Mouse (Mus musculus): Measurements from ENCODE around the gene Krt81. TPM values are rescaled to one million over a fixed set of nuclear protein-coding genes. Genes with fewer than 3 reads are reported as not detected.

Krt81 gene
- polyA plus RNA-seq, 1 experiment from 2014 or later, result not detected

- H3K27me3 ChIP-seq (ENCODE audit: control insufficient read depth, insufficient read depth, low read length), result no peaks in the 10 kb centered on the region
- ATAC-seq (ENCODE audit: low FRiP score) (no peak), DNase-seq (ENCODE audit: low spot score) (no peak)
- no peak overlapping the region for H3K27ac ChIP-seq (ENCODE audit: low read depth, low read length)
- no peaks in the 10 kb centered on the region for H3K9me3 ChIP-seq (ENCODE audit: control insufficient read depth, low read length)
- H3K4me1 ChIP-seq (replicated peaks; ENCODE audit: control insufficient read depth, insufficient read depth, low read length), result no peaks in the 10 kb centered on the region
- no peak overlapping the region for H3K4me2 ChIP-seq (replicated peaks; ENCODE audit: low read depth, low read length)
- 79% methylated on average over 11 of the region's 11 CpGs for WGBS
- no peak overlapping the region for H3K4me3 ChIP-seq (ENCODE audit: low read depth, low read length)
- no peaks in the 10 kb centered on the region for H3K36me3 ChIP-seq (ENCODE audit: control insufficient read depth, insufficient read depth, low read length)
- H3K9ac ChIP-seq (ENCODE audit: low read depth, low read length), result no peak overlapping the region
Measured at GRCm38 (mm10) chr15:101485911-101486635, 22.5 kb upstream of the Krt81 start.

GRCm38 (mm10) chr15:101484939-101485338, 21.4 kb upstream of the Krt81 start:
- no peak overlapping the region for H3K4me2 ChIP-seq (replicated peaks; ENCODE audit: low read depth, low read length)
- WGBS, result 93% methylated on average over 1 of the region's 1 CpGs
- no peaks in the 10 kb centered on the region for H3K36me3 ChIP-seq (ENCODE audit: control insufficient read depth, insufficient read depth, low read length)
- no peak overlapping the region for H3K4me3 ChIP-seq (ENCODE audit: low read depth, low read length)
- no peaks in the 10 kb centered on the region for H3K4me1 ChIP-seq (replicated peaks; ENCODE audit: control insufficient read depth, insufficient read depth, low read length)
- no peak overlapping the region for H3K27ac ChIP-seq (ENCODE audit: low read depth, low read length)
- no peaks in the 10 kb centered on the region for H3K27me3 ChIP-seq (ENCODE audit: control insufficient read depth, insufficient read depth, low read length)
- no peak for ATAC-seq (ENCODE audit: low FRiP score)
- no peaks in the 10 kb centered on the region for H3K9me3 ChIP-seq (ENCODE audit: control insufficient read depth, low read length)
- H3K9ac ChIP-seq (ENCODE audit: low read depth, low read length), result no peak overlapping the region
- no peak for DNase-seq (ENCODE audit: low spot score)

- Histone ChIP-seq H3K9me3 (ENCODE audit: control insufficient read depth, low read length) (no peaks in the 10 kb centered on the region), H3K4me1 (replicated peaks; ENCODE audit: control insufficient read depth, insufficient read depth, low read length) (peaks cover 7% of the 10 kb centered on the region), H3K4me3 (ENCODE audit: low read depth, low read length) (no peak overlapping the region), H3K27ac (ENCODE audit: low read depth, low read length) (no peak overlapping the region), H3K9ac (ENCODE audit: low read depth, low read length) (no peak overlapping the region), H3K4me2 (replicated peaks; ENCODE audit: low read depth, low read length) (no peak overlapping the region), H3K36me3 (ENCODE audit: control insufficient read depth, insufficient read depth, low read length) (no peaks in the 10 kb centered on the region), H3K27me3 (ENCODE audit: control insufficient read depth, insufficient read depth, low read length) (peaks cover 3% of the 10 kb centered on the region; the same call in 1 of the 2 replicates)
- ATAC-seq (ENCODE audit: low FRiP score) (no peak), DNase-seq (ENCODE audit: low spot score) (no peak)
- 88% methylated on average over 1 of the region's 1 CpGs for WGBS
Measured at GRCm38 (mm10) chr15:101483646-101484045, 20.1 kb upstream of the Krt81 start.

- Histone ChIP-seq H3K27ac (ENCODE audit: low read depth, low read length) (no peak overlapping the region), H3K27me3 (ENCODE audit: control insufficient read depth, insufficient read depth, low read length) (peaks cover 4% of the 10 kb centered on the region; the same call in 1 of the 2 replicates), H3K9ac (ENCODE audit: low read depth, low read length) (no peak overlapping the region), H3K4me3 (ENCODE audit: low read depth, low read length) (no peak overlapping the region), H3K4me1 (replicated peaks; ENCODE audit: control insufficient read depth, insufficient read depth, low read length) (peaks cover 7% of the 10 kb centered on the region), H3K9me3 (ENCODE audit: control insufficient read depth, low read length) (no peaks in the 10 kb centered on the region), H3K36me3 (ENCODE audit: control insufficient read depth, insufficient read depth, low read length) (no peaks in the 10 kb centered on the region), H3K4me2 (replicated peaks; ENCODE audit: low read depth, low read length) (no peak overlapping the region)
- 35% methylated on average over 4 of the region's 4 CpGs for WGBS
- DNase-seq (ENCODE audit: low spot score), result no peak
- no peak for ATAC-seq (ENCODE audit: low FRiP score)
Measured at GRCm38 (mm10) chr15:101482056-101482455, 18.5 kb upstream of the Krt81 start.

GRCm38 (mm10) chr15:101479666-101480060, 16.1 kb upstream of the Krt81 start:
- H3K4me2 ChIP-seq (replicated peaks; ENCODE audit: low read depth, low read length), result peak overlapping the region; percentile 67
- H3K36me3 ChIP-seq (ENCODE audit: control insufficient read depth, insufficient read depth, low read length), result no peaks in the 10 kb centered on the region
- peak overlapping the region; percentile 24 for H3K4me3 ChIP-seq (ENCODE audit: low read depth, low read length)
- DNase-seq (ENCODE audit: low spot score), result peak; percentile 49
- H3K27ac ChIP-seq (ENCODE audit: low read depth, low read length), result no peak overlapping the region
- 31% methylated on average over 11 of the region's 11 CpGs for WGBS
- H3K4me1 ChIP-seq (replicated peaks; ENCODE audit: control insufficient read depth, insufficient read depth, low read length), result peaks cover 7% of the 10 kb centered on the region
- no peaks in the 10 kb centered on the region for H3K9me3 ChIP-seq (ENCODE audit: control insufficient read depth, low read length)
- ATAC-seq (ENCODE audit: low FRiP score), result no peak
- H3K27me3 ChIP-seq (ENCODE audit: control insufficient read depth, insufficient read depth, low read length), result peaks cover 4% of the 10 kb centered on the region; the same call in 1 of the 2 replicates
- H3K9ac ChIP-seq (ENCODE audit: low read depth, low read length), result peak overlapping the region; percentile 50; the same call in 1 of the 2 replicates

- Histone ChIP-seq H3K4me2 (replicated peaks; ENCODE audit: low read depth, low read length) (peak overlapping the region; percentile 67), H3K27me3 (ENCODE audit: control insufficient read depth, insufficient read depth, low read length) (peaks cover 4% of the 10 kb centered on the region; the same call in 1 of the 2 replicates), H3K9ac (ENCODE audit: low read depth, low read length) (peak overlapping the region; percentile 50; the same call in 1 of the 2 replicates), H3K4me3 (ENCODE audit: low read depth, low read length) (peak overlapping the region; percentile 24), H3K4me1 (replicated peaks; ENCODE audit: control insufficient read depth, insufficient read depth, low read length) (peaks cover 7% of the 10 kb centered on the region), H3K36me3 (ENCODE audit: control insufficient read depth, insufficient read depth, low read length) (no peaks in the 10 kb centered on the region), H3K27ac (ENCODE audit: low read depth, low read length) (no peak overlapping the region), H3K9me3 (ENCODE audit: control insufficient read depth, low read length) (no peaks in the 10 kb centered on the region)
- ATAC-seq (ENCODE audit: low FRiP score) (no peak), DNase-seq (ENCODE audit: low spot score) (peak; percentile 74)
- WGBS, result 13% methylated on average over 31 of the region's 31 CpGs
Measured at GRCm38 (mm10) chr15:101479007-101479665, 15.6 kb upstream of the Krt81 start.

- Histone ChIP-seq H3K27ac (ENCODE audit: low read depth, low read length) (no peak within 1 kb of the TSS), H3K4me1 (replicated peaks; ENCODE audit: control insufficient read depth, insufficient read depth, low read length) (no peaks in the 10 kb centered on the region), H3K4me2 (replicated peaks; ENCODE audit: low read depth, low read length) (no peak within 1 kb of the TSS), H3K4me3 (ENCODE audit: low read depth, low read length) (no peak within 1 kb of the TSS), H3K36me3 (ENCODE audit: control insufficient read depth, insufficient read depth, low read length) (no peaks in the 10 kb centered on the region), H3K9ac (ENCODE audit: low read depth, low read length) (no peak within 1 kb of the TSS), H3K9me3 (ENCODE audit: control insufficient read depth, low read length) (no peaks in the 10 kb centered on the region), H3K27me3 (ENCODE audit: control insufficient read depth, insufficient read depth, low read length) (no peaks in the 10 kb centered on the region)
- ATAC-seq (ENCODE audit: low FRiP score) (no peak), DNase-seq (ENCODE audit: low spot score) (peak; percentile 56)
- 39% methylated on average over 10 of the region's 10 CpGs for WGBS
Measured at GRCm38 (mm10) chr15:101472952-101473528, 9.5 kb upstream of the Krt81 start, which contains the start of gene Krt86. Gene Krt86, plus strand, starts transcription at chr15:101473478.

GRCm38 (mm10) chr15:101469093-101469492, 5.5 kb upstream of the Krt81 start:
- Histone ChIP-seq H3K4me2 (replicated peaks; ENCODE audit: low read depth, low read length) (no peak overlapping the region), H3K9ac (ENCODE audit: low read depth, low read length) (no peak overlapping the region), H3K4me1 (replicated peaks; ENCODE audit: control insufficient read depth, insufficient read depth, low read length) (no peaks in the 10 kb centered on the region), H3K36me3 (ENCODE audit: control insufficient read depth, insufficient read depth, low read length) (no peaks in the 10 kb centered on the region), H3K4me3 (ENCODE audit: low read depth, low read length) (no peak overlapping the region), H3K27ac (ENCODE audit: low read depth, low read length) (no peak overlapping the region), H3K27me3 (ENCODE audit: control insufficient read depth, insufficient read depth, low read length) (no peaks in the 10 kb centered on the region), H3K9me3 (ENCODE audit: control insufficient read depth, low read length) (no peaks in the 10 kb centered on the region)
- ATAC-seq (ENCODE audit: low FRiP score) (no peak), DNase-seq (ENCODE audit: low spot score) (no peak)
- 93% methylated on average over 4 of the region's 4 CpGs for WGBS
